Mouse (Mus musculus) large intestine, adult 2 months (tissue): ENCODE measurements at regions not wholly inside any gene's neighbourhood (a gene's known extent, or its start where the extent isn't known, plus 50 kb on each side); places are given as distances from the start of the nearest gene placed in this dataset.

ENCODE experiments used
- DNase-seq: peaks from one replicate; pipeline ENCODE4 v3.0.0-alpha.2; 2012; ENCODE audit warnings: low read depth, low spot score
- WGBS: fragments of 180-500 bp; shearing (Covaris S2); methylation state at CpG from one replicate; pipeline ENCODE4 v1.1.7; 2018; 5-methylcytosine and 5-hydroxymethylcytosine counted together

DNA sequence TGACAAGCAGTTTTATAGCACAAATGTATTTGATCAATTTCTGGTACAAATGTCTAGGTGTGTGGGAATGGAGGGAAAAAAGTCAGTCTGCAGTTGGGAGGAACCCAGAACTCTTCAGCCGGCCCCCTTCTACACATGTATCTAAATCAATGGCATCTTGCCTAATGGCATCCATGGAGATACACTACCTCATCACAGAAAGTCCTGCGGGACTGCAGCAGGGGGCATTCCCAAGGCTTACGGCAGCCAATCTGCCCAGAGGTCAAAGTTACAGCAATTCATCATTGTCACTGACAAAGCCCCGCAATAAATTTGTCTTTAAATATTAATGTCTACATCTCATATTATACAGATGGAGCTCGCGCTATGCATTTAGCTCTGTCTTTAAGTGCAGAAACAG is 135.7 kb upstream of the Arhgap5 start:
- WGBS = 58% methylated on average over 6 of the region's 6 CpGs
- no peak for DNase-seq

DNA sequence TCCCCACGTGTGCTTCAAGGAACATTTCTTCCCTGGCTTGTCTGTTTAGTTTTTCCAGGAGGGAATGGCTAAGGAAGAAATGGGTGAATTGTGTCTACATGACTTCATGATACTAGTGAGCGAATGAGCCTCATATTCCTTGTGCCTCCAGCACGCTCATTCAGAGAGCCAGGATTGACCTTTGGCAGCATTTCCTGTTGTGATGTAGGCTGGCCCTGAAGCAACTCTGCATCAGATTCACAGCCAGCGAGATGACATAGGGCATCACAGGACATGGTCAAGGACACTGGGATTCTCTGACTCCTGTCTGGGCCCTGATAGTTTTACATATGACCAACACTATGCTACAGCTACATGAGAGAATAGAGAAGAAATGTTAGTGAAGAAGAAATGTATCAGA is 135.3 kb upstream of the Arhgap5 start:
- 49% methylated on average over 4 of the region's 4 CpGs for WGBS
- no peak for DNase-seq

DNA sequence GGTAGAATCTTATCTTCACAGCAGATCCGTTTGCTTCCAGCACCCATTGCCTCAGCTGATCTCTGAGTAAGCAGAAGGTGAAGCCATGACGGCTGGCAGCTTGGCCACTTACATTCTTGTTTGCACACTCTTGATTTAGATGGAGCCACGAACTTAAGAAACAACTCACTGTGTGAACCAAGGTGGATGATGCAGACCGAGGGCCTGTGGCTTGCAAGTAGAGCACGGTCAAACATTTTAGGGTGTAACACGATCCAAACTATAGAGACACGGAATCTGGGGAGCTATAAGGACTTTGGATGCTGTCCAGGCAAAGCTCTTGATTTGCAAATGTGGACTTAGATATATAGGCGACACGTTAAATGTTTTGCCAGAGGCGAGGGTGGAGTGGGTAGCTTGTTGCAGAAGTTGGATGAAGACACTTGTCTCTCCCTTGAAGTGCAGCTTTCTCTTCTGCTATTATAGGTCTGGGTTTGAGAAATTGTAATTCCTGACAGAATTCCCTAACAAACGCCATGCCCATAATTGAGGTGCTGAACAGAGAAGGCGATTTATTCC is 133.5 kb upstream of the Arhgap5 start:
- no peak for DNase-seq
- 67% methylated on average over 12 of the region's 12 CpGs for WGBS

DNA sequence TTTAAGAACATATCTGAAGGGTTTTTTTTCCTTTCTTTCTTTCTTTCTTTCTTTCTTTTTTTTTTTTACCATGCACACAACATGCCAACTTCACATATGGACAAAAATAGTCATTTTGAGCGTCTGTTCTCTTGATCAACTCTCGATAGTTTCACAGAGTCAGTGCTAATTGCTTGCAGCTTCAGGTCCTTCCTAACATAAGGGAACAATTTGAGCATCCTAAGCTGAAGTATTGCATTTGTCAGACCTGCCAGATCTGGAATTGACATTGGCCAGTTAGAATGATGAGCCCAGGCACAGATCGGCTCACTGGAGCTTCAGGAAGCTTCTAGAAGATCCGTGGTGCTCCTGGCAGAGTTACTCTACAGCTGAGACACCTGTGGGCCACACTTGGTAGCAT is 128.7 kb upstream of the Arhgap5 start:
- no peak for DNase-seq
- 93% methylated on average over 4 of the region's 4 CpGs for whole genome bisulfite sequencing

DNA sequence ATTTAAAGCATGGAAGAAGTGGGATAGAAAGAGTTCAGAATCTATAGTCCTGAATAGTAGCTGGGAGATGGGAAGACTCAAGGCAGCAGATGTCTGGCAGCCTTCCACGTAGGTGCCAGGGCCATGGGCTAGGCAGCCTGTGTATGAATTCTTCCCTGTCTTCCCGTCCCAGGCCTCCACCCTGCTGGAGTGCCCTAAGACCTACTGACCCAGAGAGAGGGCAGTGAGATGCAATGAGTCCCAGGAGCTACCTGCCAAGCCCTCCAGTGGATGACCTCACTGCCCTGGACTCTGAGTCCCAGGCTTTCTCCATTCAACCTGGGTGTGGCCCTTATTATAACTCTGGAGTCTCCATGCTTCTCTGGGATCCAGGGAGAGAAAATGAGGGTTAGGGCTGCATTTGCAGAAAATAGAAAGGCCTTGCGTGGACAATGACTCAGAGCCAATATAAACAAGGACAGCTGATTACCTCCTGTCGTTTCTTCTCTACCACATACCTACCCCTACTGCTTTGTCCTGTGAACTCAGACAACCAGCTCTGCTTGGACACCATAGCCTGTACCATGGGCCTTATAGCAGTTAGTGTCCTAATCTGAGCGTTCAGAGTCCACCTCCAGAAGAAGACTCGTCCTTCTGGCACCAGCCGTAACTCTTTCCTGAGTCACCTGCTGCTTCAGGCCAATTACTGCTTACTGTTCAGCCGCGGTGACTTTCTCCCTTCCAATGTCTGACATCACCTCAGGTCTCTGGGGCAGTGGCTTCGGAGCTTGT is 126.9 kb upstream of the Arhgap5 start:
- 36% methylated on average over 10 of the region's 10 CpGs for WGBS
- DNase-seq = peak; percentile 67

DNA sequence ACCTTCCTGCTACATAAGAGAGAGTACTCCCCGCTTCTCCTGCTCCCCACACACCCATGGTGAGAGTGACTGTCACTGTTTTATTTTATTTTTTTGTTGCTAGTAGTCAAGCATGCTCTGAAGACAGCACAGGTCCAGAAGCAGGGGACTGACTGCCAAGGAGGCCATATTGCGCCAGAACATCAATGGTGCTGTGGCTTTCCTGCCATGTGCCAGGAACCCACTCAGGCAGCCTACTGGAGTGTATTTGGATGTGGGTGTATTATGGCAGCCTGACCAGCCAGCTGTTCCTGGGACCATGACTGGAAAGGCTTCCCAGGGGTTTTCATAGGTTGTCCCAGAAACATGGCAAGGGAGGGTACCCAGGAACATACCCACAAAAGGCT is 126.3 kb upstream of the Arhgap5 start:
- no peak for DNase-seq
- WGBS = 89% methylated on average over 2 of the region's 2 CpGs

DNA sequence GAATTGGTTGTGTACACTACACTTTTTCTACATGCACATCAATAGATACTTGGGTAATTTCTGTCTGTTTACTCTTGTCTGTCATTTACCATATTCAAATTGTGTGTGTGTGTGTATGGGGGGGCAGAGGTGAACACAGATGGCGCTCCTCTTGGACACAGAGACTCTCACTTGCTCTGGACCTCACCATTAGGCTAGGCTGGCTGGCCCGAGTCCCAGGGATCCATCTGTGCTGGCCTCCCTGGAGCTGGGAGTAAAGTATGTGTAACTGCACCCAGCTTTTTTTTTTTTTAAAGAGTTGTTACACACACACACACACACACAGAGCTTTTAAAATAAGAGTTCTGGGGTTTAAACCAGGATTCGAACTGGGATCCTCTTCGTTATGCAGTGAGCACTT is 124.5 kb upstream of the Arhgap5 start:
- 87% methylated on average over 4 of the region's 4 CpGs for WGBS
- no peak for DNase-seq

DNA sequence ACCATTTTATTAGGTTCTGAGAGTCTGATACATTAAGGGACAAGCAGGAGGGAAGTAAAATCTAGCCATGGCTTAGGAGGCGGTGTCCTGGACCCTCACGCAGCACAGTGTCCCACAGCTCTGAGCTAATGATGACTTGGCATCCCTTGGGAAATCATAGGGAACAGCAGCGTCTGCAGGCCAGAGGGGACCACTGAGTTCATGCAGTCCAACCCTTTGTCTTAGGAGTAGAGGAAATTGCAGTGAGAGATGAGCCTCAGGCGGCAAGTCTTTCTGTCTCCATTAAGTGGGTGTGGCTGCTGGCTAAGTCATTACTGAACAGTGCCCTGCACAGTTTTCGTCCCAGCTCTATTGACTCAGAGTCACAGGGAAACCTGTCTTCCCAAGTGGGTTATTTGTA is 123.8 kb upstream of the Arhgap5 start:
- WGBS = 68% methylated on average over 5 of the region's 5 CpGs

DNA sequence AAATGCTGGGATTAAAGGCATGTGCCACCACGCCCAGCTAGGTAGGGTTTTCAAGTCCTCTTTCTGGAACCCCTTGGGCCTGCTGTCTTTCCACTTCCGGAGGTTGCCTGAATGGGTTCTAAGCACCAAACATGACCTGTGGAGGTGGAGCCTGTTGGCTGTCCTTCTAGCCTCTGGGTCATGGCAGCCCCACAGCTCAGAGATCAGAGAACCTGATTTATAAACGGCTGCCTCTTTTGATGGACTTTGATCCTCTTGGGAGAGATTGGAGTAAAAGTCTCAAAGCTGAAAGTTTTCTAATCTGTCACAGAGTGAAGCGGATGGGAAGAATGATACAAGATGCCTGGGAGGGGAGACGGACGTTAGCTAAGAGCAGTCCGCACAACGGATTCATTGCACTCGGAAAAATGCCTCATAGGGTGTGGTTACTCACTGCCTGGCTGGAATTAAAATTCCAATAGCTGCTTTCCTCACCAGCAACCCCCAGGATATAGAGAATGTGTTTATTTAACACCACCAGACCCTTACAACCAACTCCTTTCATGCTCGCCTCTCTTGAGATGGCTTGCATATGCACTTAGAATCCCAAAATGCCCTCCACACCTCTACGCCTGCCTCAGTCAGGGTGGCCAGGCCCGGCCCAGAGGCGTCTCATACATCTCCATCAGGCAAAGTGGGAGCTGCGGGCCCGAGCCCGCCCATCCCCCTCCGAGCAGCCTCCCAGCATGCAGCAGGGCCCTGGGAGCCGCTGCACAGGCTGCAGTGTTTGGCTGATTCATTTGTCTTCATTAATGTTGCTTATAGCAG is 122.4 kb upstream of the Arhgap5 start:
- WGBS = 74% methylated on average over 18 of the region's 18 CpGs
- DNase-seq = no peak

More for the DNA sequence above, 123.8 kb upstream of the Arhgap5 start:
- DNase-seq = no peak

DNA sequence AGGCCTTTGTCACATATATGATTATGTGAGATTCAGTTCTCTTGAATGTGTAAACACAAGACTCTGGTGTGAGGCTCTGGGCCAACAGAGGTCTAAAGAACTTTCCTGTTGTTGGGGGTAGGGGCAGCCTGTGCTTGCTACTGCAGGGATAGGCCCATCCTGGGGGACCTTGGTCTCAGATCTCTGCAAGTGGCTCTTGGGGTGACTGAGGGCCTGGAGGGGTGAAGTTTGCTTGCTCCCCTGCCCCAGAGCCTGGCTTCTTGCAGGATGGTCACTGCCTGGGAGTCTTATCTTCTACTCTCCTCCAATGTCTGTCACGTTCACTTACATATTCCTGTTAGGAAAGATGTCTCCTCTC is 121.8 kb upstream of the Arhgap5 start:
- no peak for DNase-seq
- WGBS = 91% methylated on average over 1 of the region's 1 CpGs

DNA sequence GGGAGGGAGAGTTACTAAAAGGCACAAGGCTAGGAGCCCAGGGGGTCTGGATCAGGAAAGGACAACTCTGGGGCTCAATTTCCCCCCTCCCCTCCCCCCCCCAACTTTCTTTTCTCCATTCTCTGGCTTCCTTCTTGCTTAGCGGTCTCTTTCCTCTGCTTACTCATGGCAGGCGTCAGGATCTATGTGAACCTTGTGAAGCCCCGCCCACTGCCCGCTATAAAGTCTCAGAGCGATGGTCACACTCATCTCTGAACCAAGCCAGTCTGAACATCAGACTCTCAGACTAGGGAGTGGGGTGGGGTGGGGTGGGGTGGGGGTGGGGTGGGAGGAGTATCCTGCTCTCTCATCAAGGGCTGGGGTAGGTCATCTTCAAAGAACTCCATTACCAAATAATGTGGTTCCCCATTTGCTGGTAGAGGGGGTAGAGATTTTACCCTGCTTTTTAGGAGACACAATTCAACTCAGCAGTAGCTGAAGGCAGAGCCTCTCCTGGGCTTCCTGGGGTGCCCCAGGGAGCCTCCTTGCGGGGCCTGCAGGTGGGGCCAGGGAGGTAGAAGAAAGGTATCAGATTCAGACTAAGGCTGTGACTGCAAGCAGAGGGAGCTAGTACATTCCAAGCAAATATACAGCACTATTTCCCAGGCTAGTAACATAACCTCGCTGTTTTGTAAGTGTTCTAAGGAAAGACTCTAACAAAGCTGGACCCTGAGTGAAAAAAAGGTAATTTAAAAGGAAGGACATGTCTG is 120.8 kb upstream of the Arhgap5 start:
- 18% methylated on average over 7 of the region's 7 CpGs for WGBS
- peak; percentile 19 for DNase-seq

DNA sequence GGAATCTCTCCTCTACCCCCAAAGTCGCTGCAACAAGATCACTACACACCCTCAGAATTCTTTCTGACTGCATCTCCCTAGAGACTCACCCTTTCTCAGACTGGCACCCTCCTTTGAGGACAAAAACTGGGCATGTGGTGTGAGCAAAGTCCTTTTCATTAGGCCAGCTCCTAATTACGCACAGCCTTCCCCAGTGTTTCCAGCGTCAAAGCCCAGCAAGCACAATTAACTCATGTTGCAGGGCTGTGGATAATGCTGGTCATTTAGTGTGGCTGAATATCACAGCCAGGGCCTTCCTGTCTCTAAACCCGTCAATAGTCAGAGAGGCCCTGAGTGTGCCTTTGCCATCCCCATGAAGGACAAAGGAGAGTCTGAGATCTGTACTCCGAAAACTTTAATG is 114.2 kb upstream of the Arhgap5 start:
- 76% methylated on average over 5 of the region's 5 CpGs for WGBS

DNA sequence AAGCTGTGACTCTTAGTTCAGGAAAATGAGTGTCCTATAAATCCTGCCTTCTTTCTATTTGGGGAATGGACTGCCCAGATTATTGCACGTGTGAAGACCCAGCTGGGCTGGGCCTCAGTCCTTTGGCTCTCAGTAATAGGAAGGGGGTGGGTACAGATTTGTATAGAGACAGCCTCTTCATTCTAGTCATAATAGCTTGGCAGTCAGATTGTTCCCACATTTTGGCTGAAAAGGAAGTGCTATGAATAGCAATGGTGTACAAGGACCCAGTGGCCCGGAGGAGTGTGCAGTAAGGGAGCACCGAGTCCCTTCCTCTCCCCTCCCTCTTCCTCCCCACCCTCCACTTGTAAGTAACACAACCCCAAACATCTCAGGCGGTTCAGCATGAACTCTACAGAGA is 113.5 kb upstream of the Arhgap5 start:
- WGBS = 52% methylated on average over 4 of the region's 4 CpGs
- DNase-seq = no peak

More for the DNA sequence above, 114.2 kb upstream of the Arhgap5 start:
- no peak for DNase-seq

DNA sequence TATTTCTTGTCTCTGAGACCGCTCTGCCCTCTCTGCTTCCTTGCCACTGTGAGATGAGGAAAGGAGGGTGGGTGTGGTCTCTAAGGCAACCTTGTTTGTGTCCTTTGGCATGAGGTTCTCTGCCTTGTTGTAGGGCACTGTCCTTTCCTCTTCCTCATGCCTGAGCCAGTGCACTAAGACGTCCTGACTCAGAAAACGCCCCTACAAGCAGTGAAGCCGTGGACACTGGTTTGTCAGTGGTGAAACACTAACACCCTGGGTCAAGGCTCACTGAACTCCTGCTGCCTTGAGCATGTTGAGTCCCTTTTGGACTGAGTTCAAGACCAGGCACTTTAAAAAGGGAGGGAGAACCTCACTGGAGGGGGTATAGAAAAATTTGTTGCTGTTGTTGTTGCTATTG is 111.1 kb upstream of the Arhgap5 start:
- no peak for DNase-seq
- 53% methylated on average over 4 of the region's 4 CpGs for WGBS

DNA sequence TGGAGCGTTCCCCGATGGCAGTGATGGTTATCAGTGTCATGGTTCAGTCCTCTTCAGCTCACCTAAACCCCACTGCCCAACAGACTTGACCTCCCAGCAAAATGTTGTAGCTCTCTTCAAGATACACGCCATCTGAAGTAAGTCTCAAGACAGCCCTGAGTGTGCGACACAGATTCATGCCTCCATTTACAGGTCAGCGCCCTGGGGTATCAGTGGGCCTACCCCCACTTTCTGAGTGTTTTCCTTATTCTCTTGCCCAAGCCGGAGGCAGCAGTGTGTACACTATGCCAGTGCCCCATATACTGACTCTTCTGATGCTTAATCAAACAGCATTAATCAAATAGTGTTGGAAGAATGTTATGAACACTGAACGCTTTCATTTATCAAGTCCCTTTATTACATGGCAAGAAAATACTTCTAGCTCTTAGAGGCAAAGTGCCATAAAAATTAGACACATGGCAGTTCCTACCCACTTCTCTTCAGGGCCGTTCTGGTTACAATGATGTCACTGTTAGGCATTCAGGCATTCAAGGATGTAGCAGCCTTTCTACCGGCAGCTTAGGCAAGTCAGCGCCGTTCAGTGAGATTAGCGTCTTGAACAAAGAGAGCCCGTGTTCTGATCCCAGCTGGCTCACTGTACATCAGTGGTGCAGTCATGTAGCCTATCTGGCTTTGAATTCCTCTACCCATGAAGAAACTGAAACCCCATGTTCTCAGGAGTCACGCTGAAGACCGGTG is 109.6 kb upstream of the Arhgap5 start:
- 75% methylated on average over 15 of the region's 15 CpGs for WGBS
- no peak for DNase-seq

DNA sequence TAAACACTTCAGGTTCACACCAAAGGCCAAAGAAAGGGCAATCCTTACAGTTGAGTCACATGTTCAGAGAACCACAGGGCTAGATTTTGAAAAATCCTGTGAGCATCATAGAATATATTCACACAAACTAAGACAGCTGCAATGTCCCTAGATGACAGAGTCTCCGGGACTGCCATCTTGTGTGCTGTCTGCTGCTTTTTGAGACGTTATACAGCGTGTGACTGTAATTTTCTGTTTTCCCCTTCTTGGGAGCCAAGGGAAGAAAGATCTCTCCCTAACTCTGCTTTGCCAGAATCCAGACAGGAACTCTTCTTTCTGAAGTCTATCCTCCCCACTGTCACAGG is 109.1 kb upstream of the Arhgap5 start:
- DNase-seq = no peak
- WGBS = 91% methylated on average over 3 of the region's 3 CpGs

DNA sequence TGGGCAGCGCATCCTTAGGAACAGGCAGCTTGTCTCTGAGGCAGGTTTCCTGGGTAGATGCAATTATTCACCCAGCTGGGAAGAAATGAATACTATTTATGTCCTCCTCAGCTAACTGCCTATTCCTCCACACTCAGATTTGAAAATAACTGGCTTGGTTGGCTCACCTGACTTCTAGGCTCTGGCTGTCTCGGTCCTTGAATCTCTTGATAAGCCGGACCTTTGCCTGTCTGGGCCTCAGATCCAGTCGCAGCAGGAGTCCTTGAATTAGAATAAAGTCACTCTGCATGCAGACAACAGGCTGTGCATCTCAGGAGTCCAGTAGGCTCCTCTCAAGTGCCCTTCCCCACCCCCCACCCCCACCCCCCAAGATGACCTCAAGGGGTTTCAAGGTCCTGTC is 108.7 kb upstream of the Arhgap5 start:
- 90% methylated on average over 4 of the region's 4 CpGs for WGBS
- no peak for DNase-seq

DNA sequence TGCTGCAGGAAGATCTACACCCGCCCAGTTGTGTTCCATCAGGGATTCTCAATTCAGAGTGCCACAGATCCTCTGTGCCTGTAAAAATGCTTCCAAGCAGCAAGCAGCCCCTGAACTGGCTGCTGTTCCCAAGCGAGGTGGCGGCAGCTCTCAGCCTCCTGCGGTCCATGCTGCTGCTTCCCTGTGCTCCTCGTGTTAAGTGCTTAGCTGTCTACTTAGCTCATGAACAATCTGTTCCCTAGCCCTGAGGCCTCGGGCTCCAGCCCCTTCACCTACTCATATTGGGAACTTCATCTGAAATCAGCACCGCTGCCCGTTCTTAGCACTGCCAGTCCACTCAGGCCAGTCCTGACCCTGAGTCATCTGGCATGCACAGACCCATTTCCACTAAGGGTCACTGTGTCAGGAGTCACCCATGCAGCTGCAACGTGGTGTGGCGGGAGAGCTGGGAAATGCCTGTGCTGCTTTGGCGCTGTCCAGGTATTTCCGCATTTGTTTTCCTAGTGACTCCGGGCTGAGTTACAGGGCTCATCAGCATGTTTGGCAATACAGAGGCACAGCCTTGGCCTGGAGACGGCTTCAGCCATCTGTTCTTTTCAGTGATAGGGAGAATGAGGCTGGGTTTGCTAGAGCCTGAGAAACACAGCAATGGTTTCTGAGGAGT is 107.5 kb upstream of the Arhgap5 start:
- 56% methylated on average over 14 of the region's 14 CpGs for WGBS
- DNase-seq = no peak
